Mouse (Mus musculus): ENCODE data around the gene Ankfy1. TPM values are rescaled to one million over a fixed set of nuclear protein-coding genes. Genes with fewer than 3 reads are reported as not detected.
"Not testable (repeated sequence)": the region's sequence is repeated elsewhere in the genome, so short reads cannot be mapped to it uniquely, and the experiment has no call there.

Gene Ankfy1
- polyA plus RNA-seq, 1 experiment from 2014 or later, result 27.7 TPM

DNA sequence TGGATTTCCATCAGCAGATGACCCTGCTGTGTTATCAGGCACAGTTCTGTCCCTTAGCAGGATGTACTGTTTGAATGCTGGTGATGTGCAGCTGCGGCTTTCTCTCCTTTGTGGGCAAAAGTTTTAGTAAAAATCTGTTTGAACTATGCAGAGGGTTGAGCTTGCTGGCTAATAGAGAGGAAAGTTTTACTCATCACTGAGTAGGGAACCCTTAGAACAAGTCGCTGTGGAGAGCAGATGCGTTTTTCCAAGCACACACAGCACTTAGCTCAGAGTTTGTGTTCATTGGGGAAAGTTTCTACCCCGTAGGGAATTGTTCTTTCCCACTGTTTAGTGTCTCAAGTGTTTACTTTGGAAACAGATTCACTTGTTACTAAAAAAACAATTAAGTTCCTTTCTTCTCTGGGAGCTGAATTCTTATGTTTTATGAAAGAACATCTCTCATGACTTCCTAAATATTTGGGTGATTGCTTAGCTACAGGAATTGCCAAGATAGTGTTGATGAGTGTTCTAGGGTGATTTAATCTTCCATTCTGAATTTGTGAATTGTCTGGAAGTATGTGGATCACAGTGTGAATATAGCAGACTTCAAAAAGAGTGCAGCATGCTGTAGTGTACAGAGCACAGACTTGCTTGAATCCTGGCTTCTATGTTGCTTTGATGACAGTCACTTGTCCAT, 45.2 kb downstream of the Ankfy1 start:
- peaks cover 81% of the 10 kb centered on the region for H3K36me3 ChIP-seq (replicated peaks)
- H3K27me3 ChIP-seq (ENCODE audit: poor library complexity, severe bottlenecking), result no peaks in the 10 kb centered on the region
- DNase-seq (ENCODE audit: extremely low spot score, low spot score), result no peak
- H3K9me3 ChIP-seq, result no peaks in the 10 kb centered on the region
- H3K4me3 ChIP-seq, result no peak overlapping the region
- no peak overlapping the region for H3K27ac ChIP-seq
- H3K4me1 ChIP-seq, result no peaks in the 10 kb centered on the region; the same call in 1 of the 2 replicates
- 84% methylated on average over 4 of the region's 4 CpGs for WGBS

DNA sequence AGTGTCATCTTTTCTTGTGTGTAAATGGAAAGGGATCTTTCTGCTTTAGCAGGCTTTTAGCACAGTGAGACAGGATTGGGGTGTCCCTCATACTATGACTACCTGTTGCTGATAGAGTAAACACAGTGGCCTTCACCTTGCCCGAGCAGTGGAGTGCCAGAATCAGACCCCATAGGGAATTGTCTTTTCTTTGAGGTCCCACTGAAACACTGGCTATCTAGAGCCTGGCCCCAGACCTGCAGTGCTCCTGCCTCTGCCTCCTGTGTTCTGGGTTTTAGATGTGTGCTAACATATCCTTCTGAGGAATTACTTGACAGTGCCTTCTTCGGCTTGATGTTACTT, 45.7 kb downstream of the Ankfy1 start:
- no peak for DNase-seq (ENCODE audit: extremely low spot score, low spot score)

DNA sequence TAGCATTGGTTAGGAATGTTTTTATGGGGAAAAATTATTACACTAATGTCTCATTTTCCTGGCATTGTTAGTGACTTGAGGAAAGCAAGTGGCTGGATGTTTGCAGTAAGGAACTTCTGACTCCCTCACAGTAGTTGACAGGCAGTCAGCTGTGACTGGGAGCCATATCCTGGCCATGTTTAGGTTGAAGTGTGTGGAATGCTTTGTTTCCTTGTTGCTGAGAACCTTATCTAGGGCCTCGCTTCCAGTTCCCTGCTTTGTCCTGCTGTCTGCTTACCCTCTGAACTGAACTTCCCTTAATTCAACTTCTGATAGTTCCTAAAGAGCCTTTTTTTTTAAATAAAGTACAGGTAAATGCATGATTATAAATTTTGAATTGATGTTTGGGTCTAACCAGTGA, 46.5 kb downstream of the Ankfy1 start:
- Histone ChIP-seq H3K4me3 (no peak overlapping the region), H3K36me3 (replicated peaks) (peaks cover 80% of the 10 kb centered on the region), H3K27me3 (ENCODE audit: poor library complexity, severe bottlenecking) (no peaks in the 10 kb centered on the region), H3K4me1 (no peaks in the 10 kb centered on the region; the same call in 1 of the 2 replicates), H3K9me3 (no peaks in the 10 kb centered on the region), H3K27ac (no peak overlapping the region)
- DNase-seq (ENCODE audit: extremely low spot score, low spot score), result no peak
- WGBS, result 87% methylated on average over 1 of the region's 1 CpGs

More for the DNA sequence above, 45.7 kb downstream of the Ankfy1 start:
- Histone ChIP-seq H3K27ac (no peak overlapping the region), H3K27me3 (ENCODE audit: poor library complexity, severe bottlenecking) (no peaks in the 10 kb centered on the region), H3K36me3 (replicated peaks) (peaks cover 81% of the 10 kb centered on the region), H3K9me3 (no peaks in the 10 kb centered on the region), H3K4me1 (no peaks in the 10 kb centered on the region; the same call in 1 of the 2 replicates), H3K4me3 (no peak overlapping the region)
- WGBS, result 88% methylated on average over 2 of the region's 2 CpGs

DNA sequence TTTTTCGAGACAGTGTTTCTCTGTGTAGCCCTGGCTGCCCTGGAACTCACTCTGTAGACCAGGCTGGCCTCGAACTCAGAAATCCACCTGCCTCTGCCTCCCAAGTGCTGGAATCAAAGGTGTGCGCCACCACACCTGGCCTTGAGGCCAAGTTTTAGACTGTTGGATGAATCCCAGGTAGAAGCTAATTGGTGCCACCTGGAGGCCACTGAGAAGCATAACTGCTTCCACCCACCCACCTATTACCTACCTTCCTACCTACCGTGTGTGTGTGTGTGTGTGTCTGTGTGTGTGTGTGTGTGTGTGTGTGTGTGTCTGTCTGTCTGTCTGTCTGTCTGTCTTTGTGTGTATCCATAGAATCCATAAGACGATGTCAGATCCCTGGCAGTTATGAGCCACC, 47.7 kb downstream of the Ankfy1 start:
- H3K4me1 ChIP-seq; H3K4me3 ChIP-seq; DNase-seq (ENCODE audit: extremely low spot score, low spot score); H3K9me3 ChIP-seq; H3K27me3 ChIP-seq (ENCODE audit: poor library complexity, severe bottlenecking); H3K27ac ChIP-seq: not testable (repeated sequence)
- peaks cover 79% of the 10 kb centered on the region for H3K36me3 ChIP-seq (replicated peaks)
- WGBS, result 94% methylated on average over 5 of the region's 5 CpGs

DNA sequence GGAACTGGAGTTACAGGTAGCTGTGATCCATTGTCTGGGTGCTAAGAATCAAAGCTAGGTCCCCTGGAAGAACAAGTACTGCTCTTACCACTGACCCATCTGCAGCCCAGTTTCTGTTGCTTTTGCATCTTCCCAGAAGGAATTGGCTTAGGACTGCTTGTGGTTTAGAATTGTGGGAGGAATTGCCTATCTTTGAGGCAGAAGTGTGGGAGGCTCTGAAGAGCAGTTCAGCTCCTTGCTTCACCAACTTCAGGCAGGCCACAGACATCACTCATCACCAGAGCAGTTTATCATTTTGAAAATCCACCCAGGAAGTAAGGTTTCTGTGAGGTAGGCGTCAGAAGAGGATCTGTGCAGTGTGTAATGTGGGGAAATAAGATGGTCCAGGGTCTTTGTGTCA, 49.2 kb downstream of the Ankfy1 start:
- no peaks in the 10 kb centered on the region; the same call in 1 of the 2 replicates for H3K4me1 ChIP-seq
- DNase-seq (ENCODE audit: extremely low spot score, low spot score), result no peak
- peaks cover 77% of the 10 kb centered on the region for H3K36me3 ChIP-seq (replicated peaks)
- no peaks in the 10 kb centered on the region for H3K27me3 ChIP-seq (ENCODE audit: poor library complexity, severe bottlenecking)
- no peak overlapping the region for H3K4me3 ChIP-seq
- 93% methylated on average over 1 of the region's 1 CpGs for WGBS
- H3K9me3 ChIP-seq, result no peaks in the 10 kb centered on the region
- H3K27ac ChIP-seq, result no peak overlapping the region

DNA sequence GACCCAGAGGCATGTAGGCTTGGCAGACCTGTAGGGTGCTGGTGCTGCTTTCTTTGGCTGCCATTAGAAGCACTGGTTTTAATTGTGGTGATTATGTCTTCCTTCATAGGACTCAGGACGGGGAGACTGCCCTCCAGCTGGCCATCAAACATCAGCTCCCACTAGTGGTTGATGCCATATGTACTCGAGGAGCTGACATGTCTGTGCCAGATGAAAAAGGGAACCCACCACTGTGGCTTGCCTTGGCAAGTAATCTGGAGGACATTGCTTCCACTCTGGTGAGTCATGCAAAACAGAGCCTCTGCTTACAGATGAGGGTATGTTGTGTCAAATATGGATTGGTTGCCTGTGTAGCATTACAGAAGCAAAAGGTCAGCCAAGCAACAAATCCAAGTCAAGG, 62.1 kb downstream of the Ankfy1 start:
- Histone ChIP-seq H3K9me3 (no peaks in the 10 kb centered on the region), H3K27me3 (ENCODE audit: poor library complexity, severe bottlenecking) (no peaks in the 10 kb centered on the region), H3K4me3 (no peak overlapping the region), H3K27ac (no peak overlapping the region), H3K36me3 (replicated peaks) (peaks cover 99% of the 10 kb centered on the region), H3K4me1 (no peaks in the 10 kb centered on the region)
- DNase-seq (ENCODE audit: extremely low spot score, low spot score), result no peak
- 63% methylated on average over 2 of the region's 2 CpGs for WGBS

DNA sequence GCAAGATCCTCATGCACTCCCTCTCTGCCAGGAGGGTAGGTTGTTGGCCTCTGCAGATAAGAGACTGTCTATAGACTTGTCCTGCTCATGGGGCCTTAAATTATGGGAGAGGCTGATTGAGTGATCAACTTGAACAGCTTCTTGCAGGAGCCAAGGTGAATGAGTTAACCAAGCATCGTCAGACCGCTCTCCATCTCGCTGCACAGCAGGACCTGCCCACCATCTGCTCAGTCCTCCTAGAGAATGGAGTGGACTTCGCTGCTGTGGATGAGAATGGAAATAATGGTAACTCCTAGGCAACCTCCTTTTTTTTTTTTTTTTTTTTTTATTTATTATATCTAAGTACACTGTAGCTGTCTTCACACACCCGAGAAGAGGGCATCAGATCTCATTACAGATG, 68.5 kb downstream of the Ankfy1 start:
- Histone ChIP-seq H3K27me3 (ENCODE audit: poor library complexity, severe bottlenecking) (no peaks in the 10 kb centered on the region), H3K36me3 (replicated peaks) (peaks cover 99% of the 10 kb centered on the region), H3K4me1 (no peaks in the 10 kb centered on the region), H3K4me3 (no peak overlapping the region), H3K9me3 (no peaks in the 10 kb centered on the region), H3K27ac (no peak overlapping the region)
- 89% methylated on average over 5 of the region's 5 CpGs for WGBS
- no peak for DNase-seq (ENCODE audit: extremely low spot score, low spot score)

DNA sequence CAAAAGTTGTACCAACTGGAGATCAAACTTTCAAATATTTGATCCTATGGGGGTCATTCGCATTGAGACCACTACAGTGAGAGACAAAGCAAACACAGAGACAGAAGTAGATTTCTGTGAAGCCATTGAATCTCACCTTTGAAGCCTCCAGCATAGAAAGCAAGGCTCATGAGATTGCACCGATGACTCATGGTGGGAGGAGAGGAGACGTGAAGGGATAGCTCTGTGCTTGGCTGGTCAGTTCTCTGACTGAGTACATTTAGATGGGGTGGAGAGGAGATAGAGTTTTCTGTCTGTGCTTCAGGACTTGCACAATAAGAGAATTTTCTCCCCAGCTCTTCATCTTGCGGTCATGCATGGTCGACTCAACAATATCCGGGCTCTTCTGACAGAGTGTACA, 69.8 kb downstream of the Ankfy1 start:
- Histone ChIP-seq H3K4me1 (no peaks in the 10 kb centered on the region), H3K27ac (no peak overlapping the region), H3K9me3 (no peaks in the 10 kb centered on the region), H3K4me3 (no peak overlapping the region), H3K36me3 (replicated peaks) (peaks cover 99% of the 10 kb centered on the region), H3K27me3 (ENCODE audit: poor library complexity, severe bottlenecking) (no peaks in the 10 kb centered on the region)
- WGBS, result 91% methylated on average over 6 of the region's 6 CpGs
- DNase-seq (ENCODE audit: extremely low spot score, low spot score), result no peak

DNA sequence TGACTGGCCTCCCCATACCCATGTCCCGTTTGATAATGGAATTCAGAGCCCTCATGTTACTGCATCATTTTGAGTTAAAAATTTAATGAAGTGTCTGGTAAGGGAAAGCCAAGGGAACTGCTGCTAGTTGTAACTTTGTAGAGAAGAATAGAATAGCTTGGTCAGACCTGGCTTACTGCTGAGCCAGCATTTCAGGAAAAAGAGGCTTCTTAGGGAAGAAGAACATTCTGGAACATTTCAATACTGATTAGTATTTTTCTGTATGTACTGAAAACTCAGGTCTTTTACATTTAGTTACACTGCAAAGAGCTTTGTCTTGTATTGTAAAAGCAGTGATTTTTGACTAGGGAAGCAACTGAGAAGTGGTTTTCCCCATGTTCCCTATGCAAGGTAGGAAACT, 71.0 kb downstream of the Ankfy1 start:
- H3K4me3 ChIP-seq, result no peak overlapping the region
- peaks cover 92% of the 10 kb centered on the region for H3K36me3 ChIP-seq (replicated peaks)
- 87% methylated on average over 1 of the region's 1 CpGs for WGBS
- no peaks in the 10 kb centered on the region for H3K27me3 ChIP-seq (ENCODE audit: poor library complexity, severe bottlenecking)
- H3K9me3 ChIP-seq, result no peaks in the 10 kb centered on the region
- H3K27ac ChIP-seq, result no peak overlapping the region
- no peaks in the 10 kb centered on the region for H3K4me1 ChIP-seq
- no peak for DNase-seq (ENCODE audit: extremely low spot score, low spot score)

DNA sequence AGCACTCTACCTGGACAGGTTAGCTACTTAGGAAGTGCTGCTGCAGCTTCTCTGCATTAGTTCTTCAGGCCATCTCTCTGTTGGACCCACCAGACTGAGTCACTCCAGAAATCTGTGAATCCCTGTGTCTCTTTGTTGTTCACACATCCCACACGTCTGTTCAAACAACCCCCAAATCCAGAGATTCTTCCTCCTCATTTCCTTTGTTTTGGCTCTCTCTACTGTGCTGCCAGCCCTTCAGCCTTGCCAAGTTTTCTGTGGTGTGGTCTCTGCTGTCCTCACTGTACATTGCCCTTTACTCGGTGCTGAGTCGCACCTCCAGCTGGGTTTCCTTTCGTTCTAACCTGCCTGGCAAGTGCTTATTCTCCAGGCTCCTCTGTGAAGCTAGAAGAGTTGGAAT, 74.5 kb downstream of the Ankfy1 start:
- H3K4me1 ChIP-seq, result no peaks in the 10 kb centered on the region
- H3K27me3 ChIP-seq (ENCODE audit: poor library complexity, severe bottlenecking), result no peaks in the 10 kb centered on the region
- 91% methylated on average over 4 of the region's 4 CpGs for WGBS
- no peak overlapping the region for H3K4me3 ChIP-seq
- no peaks in the 10 kb centered on the region for H3K9me3 ChIP-seq
- H3K36me3 ChIP-seq (replicated peaks), result peaks cover 82% of the 10 kb centered on the region
- no peak for DNase-seq (ENCODE audit: extremely low spot score, low spot score)
- no peak overlapping the region for H3K27ac ChIP-seq

DNA sequence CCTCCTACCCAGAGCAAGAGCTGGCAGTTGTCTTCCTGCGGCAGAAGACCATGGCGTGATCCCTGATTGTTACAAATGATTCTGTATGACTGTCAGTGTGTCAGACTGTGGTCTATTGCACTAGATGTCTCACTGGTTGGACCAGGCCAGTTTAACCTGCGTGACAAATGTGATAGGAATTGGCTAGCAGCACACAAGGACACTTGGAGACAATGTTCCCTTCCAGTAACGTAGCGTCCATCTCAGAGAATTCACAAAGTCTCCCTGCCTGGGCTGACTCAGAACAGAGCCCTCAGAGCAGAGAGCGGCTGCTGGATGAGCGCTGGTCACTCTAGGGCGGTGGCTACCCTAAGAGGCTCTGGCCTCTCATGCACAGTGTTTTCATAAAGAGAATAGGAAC, 77.9 kb downstream of the Ankfy1 start:
- no peak for DNase-seq (ENCODE audit: extremely low spot score, low spot score)
- H3K27ac ChIP-seq, result no peak overlapping the region
- no peak overlapping the region for H3K4me3 ChIP-seq
- 93% methylated on average over 8 of the region's 8 CpGs for whole genome bisulfite sequencing
- H3K36me3 ChIP-seq (replicated peaks), result peaks cover 61% of the 10 kb centered on the region
- H3K27me3 ChIP-seq (ENCODE audit: poor library complexity, severe bottlenecking), result no peaks in the 10 kb centered on the region
- no peaks in the 10 kb centered on the region for H3K9me3 ChIP-seq
- H3K4me1 ChIP-seq, result no peaks in the 10 kb centered on the region

DNA sequence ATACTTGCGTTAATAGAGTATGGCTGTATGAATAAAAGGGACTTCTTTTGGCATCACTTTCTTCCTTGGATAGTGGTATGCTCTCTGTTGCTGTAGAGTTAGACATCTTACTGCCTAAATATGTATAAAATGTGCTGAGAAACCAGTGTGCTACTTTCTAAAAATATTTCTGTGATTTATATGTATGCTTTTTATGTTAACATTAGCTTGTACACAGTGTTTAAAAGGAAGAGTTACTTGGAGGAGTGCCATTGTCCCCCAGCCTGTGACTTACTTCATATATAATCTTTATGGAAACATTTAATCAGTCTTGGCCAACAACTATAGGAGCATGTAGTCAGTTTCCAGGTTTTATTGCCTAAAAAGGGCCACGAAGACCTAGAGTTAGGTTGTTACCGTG, 79.3 kb downstream of the Ankfy1 start:
- no peaks in the 10 kb centered on the region for H3K9me3 ChIP-seq
- peaks cover 5% of the 10 kb centered on the region; the same call in 1 of the 2 replicates for H3K4me1 ChIP-seq
- no peak overlapping the region for H3K27ac ChIP-seq
- 94% methylated on average over 3 of the region's 3 CpGs for WGBS
- no peak for DNase-seq (ENCODE audit: extremely low spot score, low spot score)
- H3K27me3 ChIP-seq (ENCODE audit: poor library complexity, severe bottlenecking), result no peaks in the 10 kb centered on the region
- H3K4me3 ChIP-seq, result no peak overlapping the region
- H3K36me3 ChIP-seq (replicated peaks), result peaks cover 48% of the 10 kb centered on the region

DNA sequence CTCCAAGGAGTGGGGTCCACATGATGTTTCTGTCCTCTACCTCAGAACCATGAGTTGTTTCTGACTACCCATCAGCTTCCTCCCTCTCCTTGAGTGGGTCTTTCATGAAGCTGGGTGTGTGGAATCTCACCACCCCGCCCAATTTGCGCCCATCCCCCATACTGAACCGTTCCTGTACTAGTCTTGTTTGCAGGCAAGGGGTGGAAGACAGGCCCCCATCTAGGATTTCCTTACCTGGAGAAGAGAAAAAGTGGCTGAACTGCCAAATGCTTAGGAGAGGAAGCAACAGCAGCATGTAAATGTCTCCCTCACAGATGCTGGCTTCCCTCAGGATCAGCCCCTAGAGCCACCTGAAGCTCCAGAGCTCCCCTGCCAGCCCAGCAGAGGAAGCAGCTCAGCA, 80.5 kb downstream of the Ankfy1 start:
- Histone ChIP-seq H3K27ac (no peak overlapping the region), H3K36me3 (replicated peaks) (peaks cover 40% of the 10 kb centered on the region), H3K4me1 (peaks cover 5% of the 10 kb centered on the region; the same call in 1 of the 2 replicates), H3K4me3 (no peak overlapping the region), H3K27me3 (ENCODE audit: poor library complexity, severe bottlenecking) (no peaks in the 10 kb centered on the region), H3K9me3 (no peaks in the 10 kb centered on the region)
- 84% methylated on average over 3 of the region's 3 CpGs for WGBS
- no peak for DNase-seq (ENCODE audit: extremely low spot score, low spot score)

DNA sequence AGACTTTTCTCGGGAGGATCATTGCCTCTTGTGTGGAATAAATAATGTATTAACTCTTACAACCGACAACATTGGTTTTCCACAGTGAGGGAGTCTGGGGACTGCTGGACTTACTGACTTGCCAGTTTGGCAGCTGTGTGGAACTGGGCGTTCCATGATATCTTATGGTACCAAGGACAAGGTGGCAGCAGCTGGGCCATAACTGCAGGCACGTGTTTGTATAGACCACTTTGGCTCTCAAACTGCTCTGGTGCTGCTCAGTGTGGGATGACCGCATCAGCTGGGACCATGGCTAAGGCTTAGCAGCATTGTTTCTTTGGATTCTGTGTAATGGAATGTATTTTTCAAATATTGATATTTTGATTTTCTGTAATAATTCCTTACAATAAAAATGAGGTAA, 81.0 kb downstream of the Ankfy1 start:
- 89% methylated on average over 5 of the region's 5 CpGs for WGBS
- Histone ChIP-seq H3K9me3 (no peaks in the 10 kb centered on the region), H3K4me1 (peaks cover 5% of the 10 kb centered on the region; the same call in 1 of the 2 replicates), H3K36me3 (replicated peaks) (peaks cover 37% of the 10 kb centered on the region), H3K27ac (no peak overlapping the region), H3K27me3 (ENCODE audit: poor library complexity, severe bottlenecking) (no peaks in the 10 kb centered on the region), H3K4me3 (no peak overlapping the region)
- DNase-seq (ENCODE audit: extremely low spot score, low spot score), result no peak

Data from forebrain, embryonic 10.5 days (tissue).